In genomic region chr2:74710929-74711543, GRCm38 (mm10) we compare ENCODE assay signal across 16 mouse cellular contexts. TPM values are rescaled to one million over a fixed set of nuclear protein-coding genes. Genes with fewer than 3 reads are reported as not detected.
DNase-seq lines count a peak whose midpoint lies in the region; ATAC-seq and TF ChIP-seq lines count a peak whose summit lies in the region.
"Had no signal": no experiment of that assay in that cellular context is flagged by ENCODE, and none has a peak within 500 bp of the region (broad histone marks: within the 10 kb centered on the region; RNA-seq: fewer than 3 reads in every experiment).

No protein-coding gene starts in this region.

- H3K4me2 ChIP-seq in limb, embryonic 11.5 days (ENCODE audit: low read depth, severe bottlenecking), result peak overlapping the region; percentile 86
- no peak overlapping the region for H3K4me2 ChIP-seq in midbrain, embryonic 13.5 days (replicated peaks)

- no peak overlapping the region for H3K27ac ChIP-seq in heart, embryonic 10.5 days
- peak overlapping the region; percentile 79 for H3K27ac ChIP-seq in testis, adult 2 months (ENCODE audit: control insufficient read depth, insufficient read depth, low read depth, low read length)
- peak overlapping the region; percentile 88; the same call in 1 of the 2 replicates for H3K27ac ChIP-seq in limb, embryonic 11.5 days (replicated peaks; ENCODE audit: low read depth, low read length)
- no peak overlapping the region for H3K27ac ChIP-seq in midbrain, embryonic 13.5 days
- H3K27ac ChIP-seq: midbrain, embryonic 10.5 days had no signal

- under 1% methylated on average over 16 of the region's 16 CpGs for WGBS in heart, embryonic 10.5 days
- whole genome bisulfite sequencing in limb, embryonic 11.5 days, result 1% methylated on average over 16 of the region's 16 CpGs
- under 1% methylated on average over 16 of the region's 16 CpGs for WGBS in midbrain, embryonic 13.5 days

- peaks cover 13% of the 10 kb centered on the region for H3K4me1 ChIP-seq in heart, embryonic 10.5 days
- peaks cover 26% of the 10 kb centered on the region for H3K4me1 ChIP-seq in testis, adult 2 months (ENCODE audit: control insufficient read depth, insufficient read depth, low read length)
- H3K4me1 ChIP-seq in limb, embryonic 11.5 days (ENCODE audit: control insufficient read depth, insufficient read depth, low read length), result peaks cover 30% of the 10 kb centered on the region
- peaks cover 6% of the 10 kb centered on the region for H3K4me1 ChIP-seq in midbrain, embryonic 13.5 days (replicated peaks)

- TF ChIP-seq POLR2A in testis, adult 2 months (IDR thresholded peaks at IDR 0.05; ENCODE audit: control insufficient read depth, low read depth, low read length), result no peak

- H3K9ac ChIP-seq in limb, embryonic 11.5 days (ENCODE audit: low read length), result peak overlapping the region; percentile 91; the same call in 1 of the 2 replicates
- no peak overlapping the region for H3K9ac ChIP-seq in midbrain, embryonic 13.5 days (replicated peaks)

- no peaks in the 10 kb centered on the region for H3K9me3 ChIP-seq in heart, embryonic 10.5 days
- H3K9me3 ChIP-seq in limb, embryonic 11.5 days (ENCODE audit: control insufficient read depth, low read length), result no peaks in the 10 kb centered on the region
- no peaks in the 10 kb centered on the region for H3K9me3 ChIP-seq in midbrain, embryonic 13.5 days
- H3K9me3 ChIP-seq: heart, embryonic 12.5 days; midbrain, embryonic 10.5 days had no signal

- no peaks in the 10 kb centered on the region for H3K36me3 ChIP-seq in heart, embryonic 10.5 days
- no peaks in the 10 kb centered on the region; the same call in 1 of the 2 replicates for H3K36me3 ChIP-seq in testis, adult 2 months (ENCODE audit: control insufficient read depth, insufficient read depth, low read length)
- H3K36me3 ChIP-seq in limb, embryonic 11.5 days (ENCODE audit: control insufficient read depth, insufficient read depth, low read length), result no peaks in the 10 kb centered on the region
- no peaks in the 10 kb centered on the region for H3K36me3 ChIP-seq in midbrain, embryonic 13.5 days
- H3K36me3 ChIP-seq: heart, embryonic 12.5 days; midbrain, embryonic 10.5 days had no signal

- DNase-seq in heart, embryonic 10.5 days (ENCODE audit: low spot score), result no peak
- no peak for DNase-seq in heart, adult 9 months (ENCODE audit: low spot score in 2 of 2)
- DNase-seq in testis, postnatal 14 days (ENCODE audit: low spot score), result no peak
- DNase-seq in limb, embryonic 11.5 days (ENCODE audit: low spot score), result peak; percentile 42
- no peak for DNase-seq in layer of hippocampus, postnatal 36 days
- DNase-seq in layer of hippocampus, adult 9-11 months, result no peak
- DNase-seq: cerebellum, postnatal 14 days; lung, adult 18-20 months; right cerebral cortex, postnatal 4 days; thymus, adult 2 months had no signal

- H3K27me3 ChIP-seq in heart, embryonic 10.5 days (ENCODE audit: insufficient read depth, poor library complexity, severe bottlenecking), result peaks cover 99% of the 10 kb centered on the region
- peaks cover 7% of the 10 kb centered on the region; the same call in 1 of the 2 replicates for H3K27me3 ChIP-seq in testis, adult 2 months (ENCODE audit: control insufficient read depth, insufficient read depth, low read length)
- H3K27me3 ChIP-seq in limb, embryonic 11.5 days (ENCODE audit: control insufficient read depth, insufficient read depth, low read length), result no peaks in the 10 kb centered on the region
- peaks cover 99% of the 10 kb centered on the region for H3K27me3 ChIP-seq in midbrain, embryonic 13.5 days

- no peak for ATAC-seq in limb, embryonic 11.5 days (ENCODE audit: insufficient number of reproducible peaks, low FRiP score, low TSS enrichment, low read depth)
- ATAC-seq in midbrain, embryonic 13.5 days, result no peak
- ATAC-seq: CD4-positive, CD25-positive, alpha-beta regulatory T cell, adult 4 months; inflammation-experienced regulatory T-cells, adult 6 months had no signal

- peak overlapping the region; percentile 24; the same call in 1 of the 2 replicates for H3K4me3 ChIP-seq in heart, embryonic 10.5 days
- H3K4me3 ChIP-seq in testis, adult 2 months (ENCODE audit: control insufficient read depth, low read depth, low read length), result peak overlapping the region; percentile 78
- peak overlapping the region; percentile 74 for H3K4me3 ChIP-seq in limb, embryonic 11.5 days (ENCODE audit: low read depth, low read length)
- H3K4me3 ChIP-seq in midbrain, embryonic 13.5 days (replicated peaks), result no peak overlapping the region

- TF ChIP-seq CTCF in testis, adult 2 months (IDR thresholded peaks at IDR 0.05; ENCODE audit: control insufficient read depth, insufficient read depth, insufficient replicate concordance, low read depth, low read length), result no peak

RNA-seq across cellular contexts. Expression of gene Hoxd3, which starts 0.7 kb away (rescaled TPM):
- 0.73 and 2.9 TPM in 2 replicates for polyA plus RNA-seq in heart, embryonic 10.5 days (2016; fragmentation: Nextera tagmentation; extraction: Ambion mirVana)
- polyA plus RNA-seq in testis, adult 2 months (2012; rRNA removed), result 0.48 and 1.4 TPM in 2 replicates
- polyA plus RNA-seq in limb, embryonic 11.5 days (2014; fragmentation: Nextera tagmentation; extraction: Ambion mirVana), result 1.2 and 1.4 TPM in 2 replicates
- not detected for total RNA-seq in layer of hippocampus, postnatal 36 days (2021)
- polyA plus RNA-seq in midbrain, embryonic 13.5 days (2015; fragmentation: Nextera tagmentation; extraction: Ambion mirVana), result 0.17 TPM in 2 replicates
- polyA plus RNA-seq: CD4-positive, CD25-positive, alpha-beta regulatory T cell, adult 4 months; inflammation-experienced regulatory T-cells, adult 6 months had no signal

RNA-seq across cellular contexts. Expression of gene Hoxd4, which starts 0.7 kb away (rescaled TPM):
- 0.29 TPM in 1 of 2 replicates, not detected in the other for polyA plus RNA-seq in heart, embryonic 10.5 days (2016; fragmentation: Nextera tagmentation; extraction: Ambion mirVana)
- 3.3 and 5.3 TPM in 2 replicates for polyA plus RNA-seq in testis, adult 2 months (2012; rRNA removed)
- 0.84 and 1.9 TPM in 2 replicates for polyA plus RNA-seq in limb, embryonic 11.5 days (2014; fragmentation: Nextera tagmentation; extraction: Ambion mirVana)
- not detected for total RNA-seq in layer of hippocampus, postnatal 36 days (2021)
- polyA plus RNA-seq in midbrain, embryonic 13.5 days (2015; fragmentation: Nextera tagmentation; extraction: Ambion mirVana), result not detected in 2 replicates
- polyA plus RNA-seq: CD4-positive, CD25-positive, alpha-beta regulatory T cell, adult 4 months; inflammation-experienced regulatory T-cells, adult 6 months; midbrain, embryonic 10.5 days had no signal

RNA-seq across cellular contexts. Expression of gene Hoxd8, which starts 6.6 kb away (rescaled TPM):
- polyA plus RNA-seq in heart, embryonic 10.5 days (2016; fragmentation: Nextera tagmentation; extraction: Ambion mirVana), result 0.09 and 1.3 TPM in 2 replicates
- 23.1 and 23.6 TPM in 2 replicates for polyA plus RNA-seq in testis, adult 2 months (2012; rRNA removed)
- 11.6 and 13.1 TPM in 2 replicates for polyA plus RNA-seq in limb, embryonic 11.5 days (2014; fragmentation: Nextera tagmentation; extraction: Ambion mirVana)
- not detected for total RNA-seq in layer of hippocampus, postnatal 36 days (2021)
- 0.08 TPM in 1 of 2 replicates, not detected in the other for polyA plus RNA-seq in midbrain, embryonic 13.5 days (2015; fragmentation: Nextera tagmentation; extraction: Ambion mirVana)
- polyA plus RNA-seq: CD4-positive, CD25-positive, alpha-beta regulatory T cell, adult 4 months; inflammation-experienced regulatory T-cells, adult 6 months; midbrain, embryonic 10.5 days had no signal

RNA-seq across cellular contexts. Expression of gene Hoxd9, which starts 13.5 kb away (rescaled TPM):
- 3.0 TPM in 1 of 2 replicates, not detected in the other for polyA plus RNA-seq in heart, embryonic 10.5 days (2016; fragmentation: Nextera tagmentation; extraction: Ambion mirVana)
- 1.8 and 2.0 TPM in 2 replicates for polyA plus RNA-seq in testis, adult 2 months (2012; rRNA removed)
- polyA plus RNA-seq in limb, embryonic 11.5 days (2014; fragmentation: Nextera tagmentation; extraction: Ambion mirVana), result 17.1 and 24.1 TPM in 2 replicates
- total RNA-seq in layer of hippocampus, postnatal 36 days (2021), result not detected
- polyA plus RNA-seq in midbrain, embryonic 13.5 days (2015; fragmentation: Nextera tagmentation; extraction: Ambion mirVana), result not detected in 2 replicates
- polyA plus RNA-seq: CD4-positive, CD25-positive, alpha-beta regulatory T cell, adult 4 months; inflammation-experienced regulatory T-cells, adult 6 months; midbrain, embryonic 10.5 days had no signal

RNA-seq across cellular contexts. Expression of gene Gm28230, which starts 15.5 kb away (rescaled TPM):
- polyA plus RNA-seq in heart, embryonic 10.5 days (2016; fragmentation: Nextera tagmentation; extraction: Ambion mirVana), result 0.07 and 0.35 TPM in 2 replicates
- 0.46 and 1.2 TPM in 2 replicates for polyA plus RNA-seq in testis, adult 2 months (2012; rRNA removed)
- polyA plus RNA-seq in limb, embryonic 11.5 days (2014; fragmentation: Nextera tagmentation; extraction: Ambion mirVana), result 0.45 and 0.55 TPM in 2 replicates
- total RNA-seq in layer of hippocampus, postnatal 36 days (2021), result not detected
- polyA plus RNA-seq in midbrain, embryonic 13.5 days (2015; fragmentation: Nextera tagmentation; extraction: Ambion mirVana), result not detected in 2 replicates
- polyA plus RNA-seq: CD4-positive, CD25-positive, alpha-beta regulatory T cell, adult 4 months; heart, embryonic 12.5 days; inflammation-experienced regulatory T-cells, adult 6 months; midbrain, embryonic 10.5 days had no signal

Comparison
In these comparisons a context has a peak if more than half of its experiments do, and no peak if none do; other contexts are left out.
1. H3K27ac ChIP-seq: peak in testis, adult 2 months (single experiment) and limb, embryonic 11.5 days (single experiment); none in heart, embryonic 10.5 days (single experiment) and midbrain, embryonic 13.5 days (single experiment).